Mouse (Mus musculus) liver, embryonic 13.5 days (tissue): ENCODE measurements around the gene Dcn. TPM values are rescaled to one million over a fixed set of nuclear protein-coding genes. Genes with fewer than 3 reads are reported as not detected.

ENCODE experiments used
- ATAC-seq: fragments of 200-750 bp; cut with Nextera tagmentation; 2 replicates; pipeline ENCODE4 v1.8.0; 2017; ENCODE audit warnings: low read depth, mild to moderate bottlenecking, moderate number of reproducible peaks, moderate library complexity
- DNase-seq: peaks from one replicate; pipeline ENCODE4 v3.0.0; 2022
- H3K27ac ChIP-seq: fragments of 300-500 bp; sonication (generic); 2 replicates; pipeline ENCODE4 v1.5.1; 2015; ENCODE audit warnings: moderate library complexity, mild to moderate bottlenecking, inconsistent platforms
- H3K27me3 ChIP-seq: fragments of 300-500 bp; sonication (generic); 2 replicates; pipeline ENCODE4 v1.6.1; 2015; ENCODE audit warnings: mild to moderate bottlenecking, inconsistent platforms
- H3K36me3 ChIP-seq: fragments of 300-500 bp; sonication (generic); 2 replicates; pipeline ENCODE4 v1.6.1; 2015; ENCODE audit warnings: mild to moderate bottlenecking, inconsistent platforms
- H3K4me1 ChIP-seq: fragments of 300-500 bp; sonication (generic); replicated peaks from 2 replicates; pipeline ENCODE4 v1.6.1; 2015; ENCODE audit warnings: inconsistent platforms
- H3K4me2 ChIP-seq: fragments of 300-500 bp; sonication (generic); 2 replicates; pipeline ENCODE4 v1.6.1; 2015; ENCODE audit warnings: inconsistent platforms, mild to moderate bottlenecking, moderate library complexity
- H3K4me3 ChIP-seq: fragments of 300-500 bp; sonication (generic); replicated peaks from 2 replicates; pipeline ENCODE4 v1.5.1; 2015; ENCODE audit warnings: mild to moderate bottlenecking, inconsistent platforms
- H3K9ac ChIP-seq: fragments of 300-500 bp; sonication (generic); 2 replicates; pipeline ENCODE4 v1.6.1; 2015; ENCODE audit warnings: mild to moderate bottlenecking, inconsistent platforms
- H3K9me3 ChIP-seq: fragments of 300-500 bp; sonication (generic); replicated peaks from 2 replicates; pipeline ENCODE4 v1.6.1; 2016; ENCODE audit warnings: inconsistent platforms
- WGBS: fragments of 180-500 bp; shearing (Covaris S2); methylation state at CpG from one replicate; pipeline ENCODE4 v1.1.7; 2015; ENCODE audit not compliant: insufficient replicate concordance; 5-methylcytosine and 5-hydroxymethylcytosine counted together
- polyA plus RNA-seq: library from polyadenylated mRNA; unstranded; fragments of >200 nt; fragmentation: Nextera tagmentation; extraction: Ambion mirVana; gene quantifications from 2 replicates; pipeline ENCODE4 v1.2.1, GENCODE M21; 2015

Gene Dcn
- polyA plus RNA-seq, 1 experiment from 2014 or later = 52.8 TPM

DNA sequence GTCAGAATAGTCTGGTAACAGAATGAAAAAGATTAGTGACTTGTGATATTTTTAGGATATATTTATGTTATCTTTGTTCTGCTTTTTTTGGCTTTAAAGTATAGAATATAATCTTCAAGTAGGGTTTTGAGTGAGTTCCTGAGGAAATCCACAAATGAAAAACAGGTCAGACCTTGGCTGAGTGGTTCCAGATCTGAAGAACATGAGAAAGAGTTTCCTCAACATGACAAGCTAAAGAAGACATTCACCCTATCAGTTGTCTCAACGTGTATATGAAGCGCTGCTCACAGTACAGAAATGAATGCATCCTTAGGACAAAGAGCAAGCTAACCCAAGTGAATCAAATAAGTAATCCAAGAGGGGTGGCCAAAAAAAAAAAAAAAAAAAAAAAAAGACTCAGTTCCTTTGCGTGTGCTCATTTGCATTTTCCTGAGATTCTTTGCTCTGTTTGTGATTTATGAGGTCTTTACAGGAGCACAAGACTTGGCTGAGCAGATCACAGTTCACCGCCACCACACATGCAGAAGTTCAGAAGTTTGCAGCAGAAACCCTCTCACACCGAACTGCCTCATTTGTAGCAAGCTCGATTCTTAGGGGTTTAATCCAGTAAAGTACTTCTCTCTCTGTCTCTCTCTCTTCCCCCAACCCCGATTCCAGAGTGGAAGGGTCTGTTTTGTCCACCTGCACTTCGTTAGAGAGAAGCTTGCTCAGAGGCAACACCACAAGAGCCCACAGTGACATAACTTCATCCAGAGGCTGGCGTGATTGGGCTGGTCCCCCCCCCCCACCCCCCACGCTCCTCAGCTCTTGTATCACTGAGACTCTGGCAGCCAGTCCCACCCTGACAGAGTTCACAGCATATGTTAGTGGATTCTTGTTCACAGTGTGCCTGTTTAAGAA, 85.8 kb downstream of the Dcn start, which contains the start of gene Lum:
Gene Lum, plus strand, starts transcription at position 172 of the 900 bp plus-strand sequence.
- ATAC-seq (no peak), DNase-seq (no peak)
- H3K4me1 ChIP-seq = no peaks in the 10 kb centered on the region
- H3K9ac ChIP-seq = no peak within 1 kb of the TSS
- H3K36me3 ChIP-seq = no peaks in the 10 kb centered on the region
- H3K27ac ChIP-seq = no peak within 1 kb of the TSS
- 61% methylated on average over 10 of the region's 10 CpGs for WGBS
- no peak within 1 kb of the TSS for H3K4me3 ChIP-seq
- H3K27me3 ChIP-seq = no peaks in the 10 kb centered on the region
- H3K9me3 ChIP-seq = no peaks in the 10 kb centered on the region
- no peak within 1 kb of the TSS for H3K4me2 ChIP-seq

DNA sequence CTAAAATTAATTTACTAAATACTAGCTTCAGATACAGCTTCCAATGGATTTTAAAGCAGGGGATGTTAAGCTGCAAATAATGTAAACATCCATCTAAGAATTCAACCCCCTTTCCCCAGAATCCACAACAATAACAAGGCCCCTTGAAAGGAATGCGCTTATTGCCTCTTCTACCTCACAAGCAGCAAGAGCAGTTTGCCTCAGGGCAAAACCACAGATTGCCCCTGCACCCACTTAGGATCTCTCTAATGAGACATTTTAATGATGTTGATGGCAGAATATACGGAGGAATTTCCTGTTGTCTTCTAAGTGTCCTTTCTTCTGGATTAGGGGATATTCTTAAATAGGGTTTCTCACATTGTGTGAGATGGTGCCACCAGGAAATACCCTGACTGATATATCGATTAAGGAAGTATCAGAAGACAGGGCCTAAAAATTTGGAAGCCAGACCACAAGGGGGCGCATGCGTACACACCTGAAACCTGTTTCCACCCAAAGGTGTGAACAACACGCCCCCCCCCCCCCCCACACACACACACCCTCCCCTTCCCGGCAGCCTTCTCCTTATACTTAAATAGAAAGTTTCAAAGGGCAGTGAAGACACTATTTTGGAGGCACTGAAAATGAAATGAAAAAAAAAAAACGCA, 88.2 kb downstream of the Dcn start:
- DNase-seq = no peak
- no peaks in the 10 kb centered on the region for H3K9me3 ChIP-seq
- WGBS = 59% methylated on average over 8 of the region's 8 CpGs
- H3K4me2 ChIP-seq = no peak overlapping the region
- no peaks in the 10 kb centered on the region for H3K36me3 ChIP-seq
- H3K4me3 ChIP-seq = no peak overlapping the region
- H3K27ac ChIP-seq = no peak overlapping the region
- H3K9ac ChIP-seq = no peak overlapping the region
- H3K27me3 ChIP-seq = no peaks in the 10 kb centered on the region
- no peaks in the 10 kb centered on the region for H3K4me1 ChIP-seq
- no peak for ATAC-seq

Other genes starting within 250 kb of the Dcn start
- gene Lum, start 85.5 kb downstream of the Dcn start, polyA plus RNA-seq = 41.7 and 45.6 TPM in 2 replicates
- gene Kera, start 127.3 kb downstream of the Dcn start, polyA plus RNA-seq = 0.13 TPM in 1 of 2 replicates, not detected in the other
- 0.08 TPM in 1 of 2 replicates, not detected in the other for gene Epyc, start 164.5 kb downstream of the Dcn start, polyA plus RNA-seq
- not detected in 2 replicates for gene Ccer1, start 213.4 kb downstream of the Dcn start, polyA plus RNA-seq
- gene C030005K15Rik, start 247.1 kb downstream of the Dcn start, polyA plus RNA-seq = not detected in 2 replicates